Mouse (Mus musculus) neural tube, embryonic 11.5 days (tissue): ENCODE measurements around the gene Cic. TPM values are rescaled to one million over a fixed set of nuclear protein-coding genes. Genes with fewer than 3 reads are reported as not detected.

Experiments used
- ATAC-seq: fragments of 200-750 bp; cut with Nextera tagmentation; 2 replicates; pipeline ENCODE4 v1.8.0; 2017; ENCODE audit warnings: moderate number of reproducible peaks, mild to moderate bottlenecking, moderate TSS enrichment, moderate library complexity; ENCODE audit not compliant: insufficient read depth, low FRiP score, low TSS enrichment
- DNase-seq: peaks from one replicate; pipeline ENCODE4 v3.0.0-alpha.2; 2015; ENCODE audit warnings: low spot score
- H3K27ac ChIP-seq: fragments of 300-500 bp; sonication (generic); 2 replicates; pipeline ENCODE4 v1.5.1; 2014; ENCODE audit warnings: low read depth, mild to moderate bottlenecking, low read length
- H3K27me3 ChIP-seq: fragments of 300-500 bp; sonication (generic); 2 replicates; pipeline ENCODE4 v1.6.1; 2014; ENCODE audit warnings: mild to moderate bottlenecking, low read length, mixed read lengths; ENCODE audit not compliant: control insufficient read depth, insufficient read depth
- H3K36me3 ChIP-seq: fragments of 300-500 bp; sonication (generic); 2 replicates; pipeline ENCODE4 v1.6.1; 2014; ENCODE audit warnings: mild to moderate bottlenecking, low read length, moderate library complexity, mixed read lengths; ENCODE audit not compliant: control insufficient read depth, insufficient read depth
- H3K4me1 ChIP-seq: fragments of 300-500 bp; sonication (generic); 2 replicates; pipeline ENCODE4 v1.6.1; 2014; ENCODE audit warnings: low read length, mixed read lengths; ENCODE audit not compliant: control insufficient read depth, insufficient read depth
- H3K4me2 ChIP-seq: fragments of 300-500 bp; sonication (generic); 2 replicates; pipeline ENCODE4 v1.6.1; 2014; ENCODE audit warnings: low read depth, mild to moderate bottlenecking, moderate library complexity
- H3K4me3 ChIP-seq: fragments of 300-500 bp; sonication (generic); 2 replicates; pipeline ENCODE4 v1.5.1; 2014; ENCODE audit warnings: low read depth, low read length
- H3K9ac ChIP-seq: fragments of 300-500 bp; sonication (generic); 2 replicates; pipeline ENCODE4 v1.6.1; 2014; ENCODE audit warnings: mild to moderate bottlenecking, low read length
- H3K9me3 ChIP-seq: fragments of 300-500 bp; sonication (generic); 2 replicates; pipeline ENCODE4 v1.6.1; 2016; ENCODE audit warnings: low read length; ENCODE audit not compliant: control insufficient read depth
- WGBS: fragments of 180-500 bp; shearing (Covaris S2); extraction: QIAGEN DNeasy Blood & Tissue Kit; methylation state at CpG from one replicate; pipeline ENCODE4 v1.1.7; 2014; 5-methylcytosine and 5-hydroxymethylcytosine counted together
- polyA plus RNA-seq: library from polyadenylated mRNA; unstranded; fragments of >200 nt; fragmentation: Nextera tagmentation; extraction: Ambion mirVana; gene quantifications from 2 replicates; pipeline ENCODE4 v1.2.1, GENCODE M21; 2014

The Cic gene
- polyA plus RNA-seq, 1 experiment from 2014 or later: 30.4 TPM

DNA sequence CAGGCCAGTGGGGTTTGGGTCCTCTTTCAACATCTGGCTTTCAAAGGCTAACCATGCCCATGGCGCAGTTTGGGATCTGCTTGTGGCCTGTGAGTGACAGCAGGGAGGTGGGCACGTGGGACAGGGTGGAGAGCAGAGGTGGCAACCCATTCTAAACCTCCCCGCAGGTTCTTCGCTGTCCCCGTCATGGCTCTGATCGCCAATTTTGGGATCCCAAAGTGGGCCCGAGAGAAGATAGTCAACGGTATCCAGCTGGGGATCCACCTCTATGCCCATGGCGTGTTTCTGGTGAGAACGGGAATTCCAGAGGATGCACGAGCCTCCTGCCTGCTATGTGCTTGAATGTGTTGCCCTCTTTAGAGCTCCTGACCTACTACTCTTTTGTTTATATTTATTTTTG, 43.7 kb downstream of the Cic start:
- Histone ChIP-seq H3K4me2 (no peak overlapping the region), H3K4me1 (peaks cover 12% of the 10 kb centered on the region), H3K36me3 (no peaks in the 10 kb centered on the region), H3K9ac (no peak overlapping the region), H3K27ac (no peak overlapping the region), H3K4me3 (no peak overlapping the region), H3K9me3 (no peaks in the 10 kb centered on the region), H3K27me3 (peaks cover 34% of the 10 kb centered on the region)
- no peak for DNase-seq
- 80% methylated on average over 11 of the region's 11 CpGs for WGBS
- ATAC-seq: no peak

DNA sequence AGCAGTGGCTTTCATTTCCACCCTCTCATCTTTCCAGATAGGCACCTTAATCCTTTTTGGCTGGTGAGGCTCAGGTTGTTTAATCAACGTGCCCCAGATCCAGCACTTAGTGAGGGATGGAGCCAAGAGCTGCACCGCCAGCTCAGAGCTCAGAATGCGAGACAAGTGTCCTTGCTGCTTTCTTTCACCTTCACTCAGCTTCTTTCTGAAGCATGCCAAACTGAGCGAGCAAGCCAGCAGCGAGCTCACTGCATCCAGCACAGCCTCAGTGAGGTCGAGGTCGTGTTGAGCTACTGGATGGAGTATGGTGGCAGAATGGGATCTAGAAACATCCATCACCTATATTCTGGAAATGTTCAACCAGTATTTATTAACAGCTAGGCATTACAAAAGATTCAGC, 45.8 kb downstream of the Cic start:
- DNase-seq: no peak
- Histone ChIP-seq H3K9ac (no peak overlapping the region), H3K4me2 (no peak overlapping the region), H3K4me3 (no peak overlapping the region), H3K36me3 (no peaks in the 10 kb centered on the region), H3K27ac (no peak overlapping the region), H3K4me1 (peaks cover 17% of the 10 kb centered on the region), H3K9me3 (no peaks in the 10 kb centered on the region), H3K27me3 (peaks cover 30% of the 10 kb centered on the region)
- no peak for ATAC-seq
- 55% methylated on average over 7 of the region's 7 CpGs for WGBS

DNA sequence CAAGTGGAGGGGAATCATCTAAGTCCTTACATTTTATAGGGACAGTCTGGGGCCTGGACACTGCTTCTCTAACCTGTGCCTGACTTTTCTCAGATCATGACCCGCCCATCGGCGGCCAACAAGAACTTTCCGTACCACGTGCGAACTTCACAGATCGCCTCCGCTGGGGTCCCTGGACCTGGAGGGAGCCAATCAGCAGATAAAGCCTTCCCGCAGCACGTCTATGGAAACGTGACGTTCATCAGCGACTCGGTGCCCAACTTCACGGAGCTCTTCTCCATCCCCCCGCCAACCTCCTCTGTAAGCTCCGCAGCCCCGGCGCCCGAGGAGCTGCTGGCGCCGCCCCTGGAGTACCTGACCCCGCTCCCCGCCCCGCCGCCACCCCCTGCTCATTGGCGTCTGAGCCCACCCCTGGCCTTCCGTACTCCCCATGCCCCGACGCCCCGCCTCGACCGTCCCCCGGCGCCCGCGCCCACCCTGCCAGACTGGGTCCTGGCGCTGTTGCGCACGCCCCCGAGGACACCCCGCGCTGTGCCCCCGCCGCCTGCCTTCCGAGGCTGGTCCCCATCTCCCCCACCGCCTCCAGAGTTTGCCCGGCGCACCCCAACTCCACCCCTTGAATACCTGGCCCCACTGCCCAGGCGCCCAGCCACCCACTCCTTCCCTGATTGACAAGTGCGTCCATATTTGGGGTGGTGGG, 47.3 kb downstream of the Cic start:
- ATAC-seq (no peak), DNase-seq (no peak)
- Histone ChIP-seq H3K4me3 (peak overlapping the region; percentile 36), H3K27me3 (peaks cover 30% of the 10 kb centered on the region), H3K27ac (no peak overlapping the region), H3K9ac (peak overlapping the region; percentile 35), H3K9me3 (no peaks in the 10 kb centered on the region), H3K4me1 (peaks cover 17% of the 10 kb centered on the region), H3K4me2 (peak overlapping the region; percentile 68), H3K36me3 (no peaks in the 10 kb centered on the region)
- 2% methylated on average over 49 of the region's 51 CpGs for WGBS

GRCm38 (mm10) chr7:25315306-25316041, 48.0 kb downstream of the Cic start:
- no peaks in the 10 kb centered on the region for H3K9me3 ChIP-seq
- peak overlapping the region; percentile 36 for H3K4me3 ChIP-seq
- H3K36me3 ChIP-seq: no peaks in the 10 kb centered on the region
- under 1% methylated on average over 55 of the region's 69 CpGs for WGBS
- H3K4me2 ChIP-seq: peak overlapping the region; percentile 68
- no peak for DNase-seq
- H3K4me1 ChIP-seq: peaks cover 17% of the 10 kb centered on the region
- ATAC-seq: no peak
- peaks cover 30% of the 10 kb centered on the region for H3K27me3 ChIP-seq
- no peak overlapping the region for H3K27ac ChIP-seq
- peak overlapping the region; percentile 35 for H3K9ac ChIP-seq

DNA sequence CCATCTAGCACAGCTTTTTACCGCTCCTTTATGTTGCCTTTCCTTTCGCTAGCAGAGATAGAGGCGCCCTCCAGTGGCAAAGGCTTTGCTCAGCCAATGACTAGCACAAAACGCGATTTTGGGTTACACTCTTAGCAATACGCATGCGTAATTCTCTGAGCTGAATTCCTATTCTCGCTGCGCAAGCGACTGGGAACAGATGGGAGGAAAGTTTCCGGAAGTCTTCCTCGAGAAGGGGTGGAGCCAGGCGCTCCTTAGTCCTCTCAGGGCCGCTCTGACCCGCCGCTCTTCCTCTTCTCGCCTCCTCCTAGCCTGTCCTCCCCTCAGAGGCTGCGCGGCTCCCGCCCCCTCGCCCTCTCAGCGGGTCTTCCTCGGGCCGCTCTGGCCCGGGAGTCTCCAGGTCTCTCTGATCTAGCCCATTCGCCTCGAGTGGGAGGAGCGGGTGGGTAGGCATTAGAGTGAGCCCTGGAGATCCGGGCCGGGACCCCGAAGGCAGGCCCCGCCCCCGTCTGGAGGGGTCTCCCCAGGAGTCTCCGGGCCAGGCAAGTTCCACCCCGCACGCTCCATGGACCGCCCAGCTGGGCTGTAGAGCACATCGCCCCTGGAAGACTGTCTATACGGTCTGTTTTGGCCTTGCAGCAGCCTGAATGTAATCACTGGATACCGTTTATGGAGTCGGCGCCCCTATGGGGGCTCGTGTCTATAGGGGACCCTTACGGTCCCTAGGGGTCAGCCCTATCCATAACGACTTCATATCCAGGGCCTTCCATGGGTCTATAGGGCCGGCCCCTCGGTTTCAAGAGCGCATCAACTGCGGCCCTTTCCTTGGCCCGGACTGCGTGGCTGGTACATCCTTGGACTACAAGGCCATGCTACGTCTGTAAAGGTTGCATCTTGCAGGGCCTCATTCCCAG, 49.3 kb downstream of the Cic start, which contains the start of gene Megf8:
Gene Megf8 (plus strand): TSS at position 633 of the 914 bp plus-strand sequence.
- peak within 1 kb of the TSS; percentile 87 for H3K9ac ChIP-seq
- H3K36me3 ChIP-seq: no peaks in the 10 kb centered on the region
- no peaks in the 10 kb centered on the region for H3K9me3 ChIP-seq
- DNase-seq: peak; percentile 97
- H3K27ac ChIP-seq: peak within 1 kb of the TSS; percentile 75
- H3K27me3 ChIP-seq: peaks cover 30% of the 10 kb centered on the region
- 1% methylated on average over 52 of the region's 52 CpGs for WGBS
- peak; percentile 97 for ATAC-seq
- H3K4me2 ChIP-seq: peak within 1 kb of the TSS; percentile 97
- H3K4me3 ChIP-seq: peak within 1 kb of the TSS; percentile 68
- peaks cover 24% of the 10 kb centered on the region for H3K4me1 ChIP-seq

DNA sequence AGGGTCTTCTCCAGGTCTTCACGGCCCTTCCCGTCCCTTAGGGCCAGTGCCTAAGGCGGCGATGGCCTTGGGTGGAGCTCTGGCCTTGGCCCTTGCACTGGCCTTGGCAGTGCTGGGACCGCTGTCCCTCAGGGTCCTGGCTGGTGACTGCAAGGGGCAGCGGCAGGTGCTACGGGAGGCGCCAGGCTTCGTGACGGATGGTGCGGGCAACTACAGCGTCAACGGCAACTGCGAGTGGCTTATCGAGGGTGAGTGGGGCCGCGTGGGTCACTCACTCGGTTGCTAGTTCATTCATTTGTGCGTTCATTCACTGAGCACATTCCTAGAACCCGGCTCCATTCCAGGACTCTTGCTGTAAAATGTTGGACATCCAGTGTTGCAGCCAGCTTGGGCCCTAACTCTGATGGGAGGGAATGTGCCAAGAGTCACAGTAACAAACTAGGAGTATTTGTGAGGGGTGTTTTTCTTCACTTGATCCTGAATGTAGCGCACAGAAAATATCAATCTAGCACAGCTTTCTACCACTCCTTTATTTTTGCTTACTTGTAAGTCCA, 50.0 kb downstream of the Cic start:
- H3K4me1 ChIP-seq: peaks cover 26% of the 10 kb centered on the region
- peak overlapping the region; percentile 97 for H3K4me2 ChIP-seq
- no peaks in the 10 kb centered on the region for H3K9me3 ChIP-seq
- ATAC-seq (peak; percentile 13), DNase-seq (no peak)
- WGBS: 17% methylated on average over 21 of the region's 21 CpGs
- H3K4me3 ChIP-seq: peak overlapping the region; percentile 68
- no peaks in the 10 kb centered on the region for H3K36me3 ChIP-seq
- peaks cover 30% of the 10 kb centered on the region for H3K27me3 ChIP-seq
- H3K27ac ChIP-seq: peak overlapping the region; percentile 75
- peak overlapping the region; percentile 87 for H3K9ac ChIP-seq

DNA sequence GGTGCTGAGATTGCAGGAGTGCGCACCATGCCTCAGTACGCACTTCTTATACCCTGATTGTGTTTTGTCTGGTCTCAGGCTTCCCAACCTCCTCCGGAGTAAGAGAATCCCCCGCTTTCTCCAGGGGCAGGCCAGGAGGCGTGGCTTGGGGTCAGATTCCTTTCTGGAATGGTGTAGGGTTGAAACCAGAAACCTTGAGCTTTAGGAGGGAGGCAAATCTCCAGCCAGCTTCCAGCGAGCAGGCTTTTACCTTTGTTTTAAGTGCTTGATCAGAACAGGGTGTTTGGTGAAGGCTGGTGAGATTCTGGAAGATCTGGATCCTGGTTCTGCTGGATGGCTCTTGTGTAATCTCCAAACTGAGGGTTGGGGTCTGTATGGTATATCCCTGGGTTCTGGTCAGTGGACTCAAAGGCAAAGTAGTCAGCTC, 54.6 kb downstream of the Cic start:
- no peak overlapping the region for H3K4me3 ChIP-seq
- no peaks in the 10 kb centered on the region for H3K36me3 ChIP-seq
- 5% methylated on average over 6 of the region's 6 CpGs for WGBS
- 0 out of 2 replicates have a peak overlapping the region, but pooled peaks have one; percentile 29 for H3K9ac ChIP-seq
- peaks cover 14% of the 10 kb centered on the region for H3K4me1 ChIP-seq
- no peak for ATAC-seq
- no peaks in the 10 kb centered on the region for H3K27me3 ChIP-seq
- peak; percentile 75 for DNase-seq
- no peak overlapping the region for H3K4me2 ChIP-seq
- H3K9me3 ChIP-seq: no peaks in the 10 kb centered on the region
- H3K27ac ChIP-seq: peak overlapping the region; percentile 68

- Histone ChIP-seq H3K9me3 (no peaks in the 10 kb centered on the region), H3K27me3 (no peaks in the 10 kb centered on the region), H3K4me3 (no peak overlapping the region), H3K9ac (no peak overlapping the region), H3K4me2 (no peak overlapping the region), H3K4me1 (peaks cover 9% of the 10 kb centered on the region; the same call in 1 of the 2 replicates), H3K36me3 (no peaks in the 10 kb centered on the region; the same call in 1 of the 2 replicates), H3K27ac (no peak overlapping the region)
- WGBS: 89% methylated on average over 2 of the region's 2 CpGs
- no peak for ATAC-seq
- DNase-seq: no peak
Measured at GRCm38 (mm10) chr7:25323219-25323618, 55.7 kb downstream of the Cic start.
